Mouse (Mus musculus) limb, embryonic 14.5 days (tissue): ENCODE measurements around the gene Apobec2. TPM values are rescaled to one million over a fixed set of nuclear protein-coding genes. Genes with fewer than 3 reads are reported as not detected.

ENCODE experiments used
- ATAC-seq: fragments of 200-750 bp; cut with Nextera tagmentation; 2 replicates; pipeline ENCODE4 v1.8.0; 2017; ENCODE audit warnings: low read depth, moderate number of reproducible peaks, moderate TSS enrichment; ENCODE audit not compliant: low FRiP score
- DNase-seq: peaks from one replicate; pipeline ENCODE4 v3.0.0-alpha.2; 2015; ENCODE audit warnings: low spot score
- H3K27ac ChIP-seq: fragments of 300-500 bp; sonication (generic); replicated peaks from 2 replicates; pipeline ENCODE4 v1.5.1; 2014; ENCODE audit warnings: low read depth, mild to moderate bottlenecking, low read length, moderate library complexity, mixed read lengths
- H3K27me3 ChIP-seq: fragments of 300-500 bp; sonication (generic); 2 replicates; pipeline ENCODE4 v1.6.1; 2014; ENCODE audit warnings: low read length, mixed read lengths; ENCODE audit not compliant: control insufficient read depth, insufficient read depth
- H3K36me3 ChIP-seq: fragments of 300-500 bp; sonication (generic); 2 replicates; pipeline ENCODE4 v1.6.1; 2014; ENCODE audit warnings: mild to moderate bottlenecking, low read length, moderate library complexity, mixed read lengths; ENCODE audit not compliant: control insufficient read depth, insufficient read depth
- H3K4me1 ChIP-seq: fragments of 300-500 bp; sonication (generic); 2 replicates; pipeline ENCODE4 v1.6.1; 2014; ENCODE audit warnings: antibody characterized with exemption, low read length, mixed read lengths; ENCODE audit not compliant: control insufficient read depth, insufficient read depth
- H3K4me2 ChIP-seq: fragments of 300-500 bp; sonication (generic); replicated peaks from 2 replicates; pipeline ENCODE4 v1.6.1; 2014; ENCODE audit warnings: low read depth, mild to moderate bottlenecking, low read length, moderate library complexity; ENCODE audit not compliant: severe bottlenecking
- H3K4me3 ChIP-seq: fragments of 300-500 bp; sonication (generic); replicated peaks from 2 replicates; pipeline ENCODE4 v1.5.1; 2014; ENCODE audit warnings: low read length
- H3K9ac ChIP-seq: fragments of 300-500 bp; sonication (generic); 2 replicates; pipeline ENCODE4 v1.6.1; 2014; ENCODE audit warnings: mild to moderate bottlenecking, low read depth, low read length, moderate library complexity; ENCODE audit not compliant: severe bottlenecking
- H3K9me3 ChIP-seq: fragments of 300-500 bp; sonication (generic); 2 replicates; pipeline ENCODE4 v1.6.1; 2016; ENCODE audit warnings: low read length; ENCODE audit not compliant: control insufficient read depth
- POLR2A ChIP-seq: fragments of 200-500 bp; IDR thresholded peaks from 2 replicates; pipeline ENCODE4 v1.8.0; 2012; ENCODE audit warnings: inconsistent platforms, mild to moderate bottlenecking, moderate library complexity, borderline replicate concordance; ENCODE audit not compliant: insufficient read depth, insufficient read length; ENCODE audit errors: extremely low read depth
- WGBS: fragments of 180-500 bp; shearing (Covaris S2); extraction: QIAGEN DNeasy Blood & Tissue Kit; methylation state at CpG from one replicate; pipeline ENCODE4 v1.1.7; 2014; 5-methylcytosine and 5-hydroxymethylcytosine counted together
- polyA plus RNA-seq, 2 experiments: library from polyadenylated mRNA; depleted of rRNA in 1 of 2; stranded (reverse) in 1 of 2; unstranded in 1 of 2; fragments of >200 nt; fragmentation: Nextera tagmentation in 1 of 2; extraction: Ambion mirVana in 1 of 2; gene quantifications; 2 replicates each; pipeline versions ENCODE4 v1.2.1 to v1.2.3; 2012 to 2014

Apobec2 gene
- polyA plus RNA-seq, 2 experiments = 25.0 to 42.5 TPM

DNA sequence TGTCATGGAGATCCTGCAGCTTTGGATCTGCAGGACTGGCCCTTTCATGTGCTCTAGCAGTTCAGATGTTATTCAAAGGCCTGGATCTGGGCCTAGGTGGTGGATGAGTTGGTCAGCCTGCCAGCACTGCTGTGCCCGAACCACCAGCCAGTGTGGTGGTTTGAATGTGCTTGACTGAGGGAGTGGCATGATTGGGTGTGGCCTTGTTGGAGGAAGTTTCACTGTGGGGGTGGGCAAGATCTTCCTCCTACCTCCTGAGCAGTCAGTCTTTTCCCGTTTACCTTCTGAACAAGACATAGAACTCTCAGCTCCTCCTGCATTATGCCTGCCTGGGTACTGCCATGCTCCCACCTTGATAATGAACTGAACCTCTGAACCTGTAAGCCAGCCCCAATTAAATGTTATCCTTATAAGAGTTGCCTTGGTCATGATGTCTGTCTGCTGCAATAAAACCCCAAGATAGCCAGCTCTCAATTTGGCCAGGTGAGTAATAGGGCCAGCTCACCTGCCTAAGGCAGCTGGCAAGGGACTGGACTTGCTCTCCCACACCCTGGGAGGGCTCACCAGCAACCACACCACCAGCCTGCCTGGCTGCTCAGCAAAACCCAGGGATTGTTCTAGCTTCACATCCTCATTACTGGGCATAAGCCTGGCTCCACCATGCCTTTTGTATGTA is 46.8 kb downstream of the Apobec2 start:
- ATAC-seq = no peak
- Histone ChIP-seq H3K4me1 (no peaks in the 10 kb centered on the region), H3K4me2 (no peak overlapping the region), H3K4me3 (no peak overlapping the region), H3K9ac (no peak overlapping the region), H3K27ac (no peak overlapping the region), H3K27me3 (no peaks in the 10 kb centered on the region), H3K9me3 (no peaks in the 10 kb centered on the region), H3K36me3 (peaks cover 48% of the 10 kb centered on the region)
- WGBS = 88% methylated on average over 2 of the region's 2 CpGs
- TF ChIP-seq POLR2A = no peak
- no peak for DNase-seq

DNA sequence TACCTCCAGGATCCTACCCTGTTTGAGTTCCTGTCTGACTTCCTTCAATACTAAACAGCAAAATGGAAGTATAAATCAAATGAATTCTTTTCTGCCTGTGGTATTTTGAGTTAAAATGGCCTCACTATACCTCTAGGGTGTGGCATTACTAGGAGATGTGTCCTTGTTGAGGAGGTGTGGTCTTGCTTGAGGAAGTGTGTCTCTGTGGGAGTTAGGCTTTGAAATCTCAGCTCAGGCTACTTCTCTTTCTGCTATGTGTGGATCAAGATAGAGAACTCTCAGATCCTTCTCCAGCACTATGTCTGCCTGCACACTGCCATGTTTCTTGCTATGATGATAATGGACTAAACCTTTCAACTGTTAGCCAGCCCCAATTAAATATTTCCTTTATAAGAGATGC is 53.7 kb downstream of the Apobec2 start:
- no peak overlapping the region for H3K4me2 ChIP-seq
- H3K27me3 ChIP-seq = no peaks in the 10 kb centered on the region
- no peaks in the 10 kb centered on the region for H3K4me1 ChIP-seq
- H3K9me3 ChIP-seq = no peaks in the 10 kb centered on the region
- H3K36me3 ChIP-seq = no peaks in the 10 kb centered on the region
- no peak for TF ChIP-seq POLR2A
- DNase-seq (no peak), ATAC-seq (no peak)
- no peak overlapping the region for H3K4me3 ChIP-seq
- no peak overlapping the region for H3K27ac ChIP-seq
- H3K9ac ChIP-seq = no peak overlapping the region

DNA sequence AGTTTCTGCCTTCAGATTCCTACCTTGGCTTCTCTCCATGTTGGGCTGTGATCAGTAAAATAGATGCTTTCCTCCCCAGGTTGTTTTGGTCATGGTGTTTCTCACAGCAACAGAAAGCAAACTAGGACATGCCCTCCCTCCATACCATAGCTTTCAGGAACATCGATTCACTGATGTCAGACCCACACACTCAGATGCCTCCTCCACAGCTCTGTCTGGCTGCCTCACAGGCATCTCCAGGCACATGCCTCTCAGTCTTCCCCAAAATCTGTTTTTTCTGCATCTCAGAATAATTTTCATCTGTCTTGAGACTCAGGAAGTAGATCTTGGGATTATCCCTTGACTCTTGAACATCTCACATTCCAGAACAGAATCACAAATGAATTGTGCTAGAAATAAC is 56.6 kb downstream of the Apobec2 start:
- TF ChIP-seq POLR2A = no peak
- WGBS = 90% methylated on average over 1 of the region's 1 CpGs

DNA sequence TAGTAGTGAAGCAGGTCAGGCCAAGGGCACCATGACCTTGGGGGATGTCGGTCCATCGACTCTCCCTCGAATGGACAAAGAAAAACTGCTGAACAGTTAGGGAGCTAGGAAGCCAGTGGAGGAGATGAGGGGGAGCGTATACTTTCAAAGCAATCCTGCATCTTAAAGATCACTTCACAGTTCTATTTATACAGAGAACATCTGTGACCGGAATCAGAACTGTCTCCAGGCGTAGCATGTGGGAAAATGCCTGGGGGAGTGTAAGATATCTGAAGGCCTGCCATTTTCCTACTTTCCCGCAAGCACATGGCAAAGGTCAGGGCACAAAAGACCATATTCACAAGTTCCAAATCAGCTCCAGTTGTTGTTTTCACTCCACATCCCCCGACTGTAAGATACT is 59.7 kb downstream of the Apobec2 start:
- Histone ChIP-seq H3K4me3 (no peak overlapping the region), H3K4me2 (no peak overlapping the region), H3K9ac (no peak overlapping the region), H3K36me3 (no peaks in the 10 kb centered on the region), H3K9me3 (no peaks in the 10 kb centered on the region), H3K4me1 (no peaks in the 10 kb centered on the region), H3K27me3 (no peaks in the 10 kb centered on the region), H3K27ac (no peak overlapping the region)
- ATAC-seq = no peak
- DNase-seq = no peak
- no peak for TF ChIP-seq POLR2A
- WGBS = 74% methylated on average over 8 of the region's 8 CpGs

More for the DNA sequence above, 56.6 kb downstream of the Apobec2 start:
- H3K4me3 ChIP-seq = no peak overlapping the region
- H3K4me1 ChIP-seq = no peaks in the 10 kb centered on the region
- H3K9ac ChIP-seq = no peak overlapping the region
- no peak overlapping the region for H3K4me2 ChIP-seq
- DNase-seq (no peak), ATAC-seq (no peak)
- no peaks in the 10 kb centered on the region for H3K36me3 ChIP-seq
- H3K9me3 ChIP-seq = no peaks in the 10 kb centered on the region
- no peak overlapping the region for H3K27ac ChIP-seq
- H3K27me3 ChIP-seq = no peaks in the 10 kb centered on the region

DNA sequence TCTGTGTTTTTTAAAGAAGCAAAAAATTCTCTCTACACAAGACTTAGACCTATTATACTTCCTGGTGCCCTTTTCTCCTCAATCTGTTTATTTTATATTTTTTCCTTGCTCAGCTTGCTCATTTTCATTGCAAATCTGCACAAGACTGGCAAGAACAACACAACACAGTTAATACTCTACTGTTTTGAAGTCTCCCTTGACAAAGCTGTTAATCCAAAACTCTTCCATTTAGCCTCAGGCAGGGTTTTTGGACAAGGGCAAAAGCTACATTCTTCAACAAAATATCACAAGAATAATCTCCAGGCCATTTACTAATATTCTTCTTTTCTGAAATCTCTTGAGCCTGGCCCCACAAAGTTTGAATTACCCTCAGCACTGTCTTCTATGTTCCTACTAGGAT is 61.1 kb downstream of the Apobec2 start:
- Histone ChIP-seq H3K27ac (no peak overlapping the region), H3K27me3 (no peaks in the 10 kb centered on the region), H3K36me3 (no peaks in the 10 kb centered on the region), H3K4me1 (no peaks in the 10 kb centered on the region), H3K9me3 (no peaks in the 10 kb centered on the region), H3K4me2 (no peak overlapping the region), H3K4me3 (no peak overlapping the region), H3K9ac (no peak overlapping the region)
- no peak for ATAC-seq
- DNase-seq = no peak
- no peak for TF ChIP-seq POLR2A

Other genes with a start within 250 kb of the Apobec2 start
- gene Trem1, start 200.2 kb downstream of the Apobec2 start, polyA plus RNA-seq (2012; rRNA removed) = 0.01 and 0.03 TPM in 2 replicates
- 0.08 TPM in 1 of 2 replicates, not detected in the other for gene Trem1, start 200.2 kb downstream of the Apobec2 start, polyA plus RNA-seq (2014; fragmentation: Nextera tagmentation; extraction: Ambion mirVana)
- not detected in 2 replicates for gene Trem3, start 185.2 kb downstream of the Apobec2 start, polyA plus RNA-seq (2012; rRNA removed)
- not detected in 2 replicates for gene Trem3, start 185.2 kb downstream of the Apobec2 start, polyA plus RNA-seq (2014; fragmentation: Nextera tagmentation; extraction: Ambion mirVana)
- 0.13 and 0.41 TPM in 2 replicates for gene Treml4, start 168.6 kb downstream of the Apobec2 start, polyA plus RNA-seq (2012; rRNA removed)
- gene Treml4, start 168.6 kb downstream of the Apobec2 start, polyA plus RNA-seq (2014; fragmentation: Nextera tagmentation; extraction: Ambion mirVana) = 0.32 and 0.41 TPM in 2 replicates
- 0.79 and 1.3 TPM in 2 replicates for gene Treml2, start 133.4 kb downstream of the Apobec2 start, polyA plus RNA-seq (2012; rRNA removed)
- 0.11 TPM in 1 of 2 replicates, not detected in the other for gene Treml2, start 133.4 kb downstream of the Apobec2 start, polyA plus RNA-seq (2014; fragmentation: Nextera tagmentation; extraction: Ambion mirVana)
- gene B430306N03Rik, start 116.8 kb downstream of the Apobec2 start, polyA plus RNA-seq (2012; rRNA removed) = 0.18 and 0.45 TPM in 2 replicates
- gene B430306N03Rik, start 116.8 kb downstream of the Apobec2 start, polyA plus RNA-seq (2014; fragmentation: Nextera tagmentation; extraction: Ambion mirVana) = 0.28 TPM in 1 of 2 replicates, not detected in the other
- 10.4 and 12.8 TPM in 2 replicates for gene Trem2, start 86.5 kb downstream of the Apobec2 start, polyA plus RNA-seq (2012; rRNA removed)
- 6.8 and 8.4 TPM in 2 replicates for gene Trem2, start 86.5 kb downstream of the Apobec2 start, polyA plus RNA-seq (2014; fragmentation: Nextera tagmentation; extraction: Ambion mirVana)
- gene Treml1, start 73.0 kb downstream of the Apobec2 start, polyA plus RNA-seq (2012; rRNA removed) = 0.54 and 1.2 TPM in 2 replicates
- 0.74 and 1.4 TPM in 2 replicates for gene Treml1, start 73.0 kb downstream of the Apobec2 start, polyA plus RNA-seq (2014; fragmentation: Nextera tagmentation; extraction: Ambion mirVana)
- 95.0 and 123 TPM in 2 replicates for gene Nfya, start 23.0 kb downstream of the Apobec2 start, polyA plus RNA-seq (2012; rRNA removed)
- 19.2 and 22.2 TPM in 2 replicates for gene Nfya, start 23.0 kb downstream of the Apobec2 start, polyA plus RNA-seq (2014; fragmentation: Nextera tagmentation; extraction: Ambion mirVana)
- 22.1 and 28.5 TPM in 2 replicates for gene Oard1, start 22.9 kb downstream of the Apobec2 start, polyA plus RNA-seq (2012; rRNA removed)
- gene Oard1, start 22.9 kb downstream of the Apobec2 start, polyA plus RNA-seq (2014; fragmentation: Nextera tagmentation; extraction: Ambion mirVana) = 46.8 and 46.9 TPM in 2 replicates
- gene Tspo2, start 18.6 kb upstream of the Apobec2 start, polyA plus RNA-seq (2012; rRNA removed) = 1.6 and 2.0 TPM in 2 replicates
- 1.7 TPM in 2 replicates for gene Tspo2, start 18.6 kb upstream of the Apobec2 start, polyA plus RNA-seq (2014; fragmentation: Nextera tagmentation; extraction: Ambion mirVana)
- gene Unc5cl, start 22.0 kb upstream of the Apobec2 start, polyA plus RNA-seq (2012; rRNA removed) = 0.15 and 0.41 TPM in 2 replicates
- gene Unc5cl, start 22.0 kb upstream of the Apobec2 start, polyA plus RNA-seq (2014; fragmentation: Nextera tagmentation; extraction: Ambion mirVana) = 0.18 TPM in 2 replicates